Mouse (Mus musculus) brain, embryonic 18.5 days (tissue): ENCODE data around the gene Nup214.
A peak's percentile ranks its signal among the peaks of the same experiment; 100 is the strongest.

Experiments used
- DNase-seq: peaks from one replicate; pipeline ENCODE4 v3.0.0-alpha.2; 2012; ENCODE audit warnings: low read depth, low spot score

Gene Nup214

DNA sequence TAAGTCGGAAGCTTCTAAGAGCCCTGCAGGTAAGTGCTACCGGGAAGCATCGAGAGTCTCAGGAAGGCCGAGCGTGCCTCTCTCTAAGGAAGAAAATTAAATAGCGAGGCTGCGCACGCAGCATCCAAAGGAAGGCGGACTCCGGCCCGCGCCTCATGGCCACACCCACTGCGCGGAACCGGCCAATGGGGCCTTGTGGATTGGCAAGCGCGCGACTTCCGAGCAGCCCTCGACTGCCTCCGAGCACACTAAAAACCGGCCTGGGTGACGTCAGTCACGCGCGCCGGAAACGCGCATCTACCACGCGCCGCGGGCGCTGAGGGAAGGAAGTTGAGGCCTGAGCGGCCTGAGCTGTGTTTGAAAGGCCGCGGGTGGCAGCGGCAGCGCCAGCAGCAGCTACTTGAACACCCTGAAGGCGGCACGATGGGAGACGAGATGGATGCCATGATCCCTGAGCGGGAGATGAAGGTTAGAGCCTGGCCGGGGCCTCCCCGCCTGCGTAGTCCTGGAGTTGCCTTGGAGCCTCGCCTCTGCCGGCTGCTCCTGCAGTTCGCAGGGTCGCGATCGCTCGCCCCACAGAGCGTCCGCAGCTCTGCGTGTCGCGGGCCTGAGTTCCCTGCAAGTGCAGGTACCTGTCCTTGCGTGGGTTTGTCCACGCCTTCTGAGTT is at the start of gene Nup214:
Gene Nup214 (plus strand): TSS at position 296 of the 668 bp plus-strand sequence.
- DNase-seq = peak; percentile 97

DNA sequence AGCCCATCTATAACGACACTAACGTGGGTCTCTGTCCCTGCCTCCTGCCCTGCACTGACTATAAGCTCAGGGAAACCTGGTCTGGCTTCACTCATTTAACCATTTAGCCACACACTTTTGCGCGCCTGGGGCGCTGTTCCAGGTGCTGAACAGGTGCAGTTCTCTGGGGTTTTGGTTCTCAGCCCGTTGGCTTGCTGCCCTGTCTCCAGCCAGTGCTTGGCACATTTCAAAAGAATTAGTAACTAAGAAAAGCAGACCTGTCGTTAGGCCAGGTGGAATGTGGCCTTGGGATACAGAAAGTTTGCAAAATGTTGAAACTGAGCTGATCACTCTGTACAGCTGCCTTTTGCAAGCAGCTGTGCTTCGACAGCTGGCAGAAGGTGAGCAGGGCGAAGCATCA is 49.4 kb upstream of the Nup214 start:
- DNase-seq = no peak

DNA sequence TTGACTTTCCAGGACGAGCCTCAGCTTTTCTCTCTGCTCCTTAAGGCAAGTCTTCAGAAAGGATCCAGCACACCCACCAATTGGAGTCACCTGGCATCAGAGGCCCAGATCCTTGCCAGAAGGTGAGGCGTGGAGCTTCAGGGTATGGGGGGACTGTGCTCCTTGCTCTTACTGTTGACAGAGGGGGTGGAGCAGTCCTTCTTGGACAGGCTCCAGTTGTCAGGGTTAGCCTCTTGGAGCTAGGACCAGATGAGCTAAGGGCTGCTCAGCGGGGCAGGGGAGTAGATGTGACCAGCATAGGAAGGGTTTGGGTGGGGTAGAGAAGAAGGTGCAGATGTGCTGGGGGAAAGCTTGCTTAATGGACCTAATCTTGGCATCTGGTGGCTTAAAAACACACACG is 48.3 kb upstream of the Nup214 start:
- no peak for DNase-seq

DNA sequence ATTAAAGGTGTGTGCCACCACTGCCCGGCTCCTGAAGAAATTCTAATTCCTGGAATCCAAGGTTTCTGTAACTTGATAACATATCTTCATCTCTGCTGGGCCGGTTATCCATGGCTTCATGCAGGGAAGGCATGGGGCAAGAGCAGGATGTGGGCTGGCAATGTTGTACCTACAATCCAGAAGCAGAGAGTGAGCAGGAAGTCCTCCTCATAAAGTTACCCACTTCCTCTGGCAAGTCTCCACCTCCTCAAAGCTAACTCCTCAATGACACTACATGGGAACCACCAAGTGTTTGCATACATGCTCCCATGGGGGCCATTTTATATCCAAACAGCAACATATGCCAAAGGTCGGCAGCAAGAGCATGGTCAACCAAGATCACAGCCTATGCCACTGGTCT is 44.6 kb upstream of the Nup214 start:
- no peak for DNase-seq

DNA sequence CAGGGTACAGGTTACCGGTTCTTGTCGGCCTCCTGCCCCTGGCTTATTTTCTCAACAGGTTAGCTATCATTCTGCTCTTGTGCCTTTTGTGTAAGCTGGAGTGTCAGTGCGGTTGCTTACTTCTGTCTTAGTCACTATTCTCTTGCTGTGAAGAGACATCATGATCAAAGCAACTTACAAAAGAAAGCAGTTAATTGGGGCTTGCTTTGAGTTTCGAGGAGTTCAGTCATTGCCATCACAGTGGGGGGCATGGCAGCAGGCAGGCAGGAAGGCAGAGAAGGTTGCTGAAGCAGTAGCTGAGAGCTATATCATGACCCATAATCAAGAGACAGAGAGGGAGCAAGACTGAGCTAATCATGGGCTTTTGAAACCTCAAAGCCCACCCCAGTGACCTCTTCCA is 39.7 kb upstream of the Nup214 start:
- DNase-seq = no peak

DNA sequence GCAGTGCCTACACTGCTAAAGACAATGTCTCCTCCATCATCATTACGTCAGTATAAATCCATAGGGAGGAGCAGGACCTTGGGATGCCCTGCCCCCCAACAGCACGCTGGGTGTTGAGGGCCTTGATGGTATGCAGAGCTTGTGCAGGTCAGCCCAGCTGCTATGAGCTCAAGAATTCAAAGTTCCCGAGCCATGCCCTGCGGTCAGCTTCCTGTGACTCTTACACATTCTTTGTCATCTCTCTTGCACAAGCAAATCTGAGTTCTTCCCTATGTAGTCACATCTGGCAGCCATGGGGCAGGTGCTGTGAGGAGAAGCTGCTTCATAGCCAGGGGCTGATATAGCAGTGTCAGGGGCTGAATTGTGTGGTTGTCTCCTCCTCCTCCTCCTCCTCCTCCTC is 39.2 kb upstream of the Nup214 start:
- DNase-seq = no peak

DNA sequence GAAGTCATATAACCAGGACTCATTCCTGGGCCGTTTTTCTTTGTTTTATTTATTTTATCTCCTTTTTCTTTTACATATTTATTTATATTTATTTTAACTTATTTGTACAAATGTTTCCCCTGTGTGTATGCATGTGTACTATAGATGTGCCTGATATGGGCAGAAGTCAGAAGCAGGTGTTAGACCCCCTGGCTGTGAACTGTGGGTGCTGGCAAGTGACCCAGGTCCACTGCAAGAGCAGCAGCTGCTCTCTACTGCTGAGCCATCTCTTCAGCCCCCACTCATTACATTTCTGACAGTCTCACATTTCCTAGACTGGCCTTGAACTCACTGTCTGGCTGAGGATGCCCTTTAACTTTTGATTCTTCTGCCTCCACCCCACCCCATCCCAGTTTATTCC is 35.9 kb upstream of the Nup214 start:
- DNase-seq = no peak

DNA sequence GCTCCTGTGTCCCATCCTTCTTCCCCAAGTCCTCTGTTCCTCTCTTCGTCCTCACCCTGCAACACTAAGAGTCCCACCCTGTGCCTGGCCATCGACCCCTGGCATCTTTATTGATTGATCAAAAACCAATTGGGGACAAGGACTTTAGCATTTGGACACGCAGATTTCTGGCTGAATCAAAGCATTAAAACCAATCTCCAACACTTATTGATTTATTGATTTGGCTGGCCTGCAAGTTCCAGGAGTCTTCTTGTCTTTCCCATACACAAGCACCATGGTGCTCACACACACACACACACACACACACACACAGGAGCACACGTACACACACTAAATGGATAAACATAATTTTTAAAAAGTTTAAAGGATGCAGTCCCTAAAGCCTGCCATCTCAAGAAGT is 31.2 kb upstream of the Nup214 start:
- DNase-seq = no peak

DNA sequence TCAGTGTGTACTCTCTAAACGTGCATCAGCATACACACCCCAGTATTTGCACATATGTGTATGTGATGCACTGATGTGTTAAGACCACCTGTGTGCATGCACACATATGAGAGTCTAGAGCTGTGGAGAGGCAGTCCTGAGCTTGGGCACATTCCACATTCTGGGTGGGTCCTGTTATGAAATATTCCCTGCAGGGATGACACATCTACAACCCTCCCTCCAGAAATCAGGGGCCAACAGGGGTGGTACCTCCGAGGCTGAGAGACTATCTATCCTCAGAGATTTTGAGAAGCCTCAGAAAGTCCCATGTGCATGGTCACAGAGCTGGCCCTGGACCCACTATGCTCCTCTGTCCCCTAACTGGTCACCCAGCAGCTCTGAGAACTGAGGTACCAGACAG is 28.7 kb upstream of the Nup214 start:
- DNase-seq = no peak

DNA sequence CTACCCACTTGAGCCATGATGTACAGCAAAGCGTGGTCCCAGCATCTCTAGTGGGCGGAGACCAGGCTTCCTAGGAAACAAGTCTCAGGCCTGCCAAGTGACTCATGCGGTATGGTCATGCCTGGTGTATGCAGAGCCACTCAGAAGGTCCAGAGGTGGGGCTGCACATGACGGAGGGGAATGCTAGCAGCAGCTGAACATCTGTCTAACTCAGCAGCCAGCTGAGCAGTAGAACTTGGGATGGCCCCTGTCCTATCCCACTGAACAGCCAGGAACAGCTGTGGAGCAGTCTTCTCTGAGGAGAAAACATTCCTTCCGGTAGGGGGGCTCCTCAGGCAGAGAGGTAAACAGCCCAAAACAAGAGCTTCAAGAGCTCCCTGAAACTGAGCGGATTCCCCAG is 25.8 kb upstream of the Nup214 start:
- no peak for DNase-seq

DNA sequence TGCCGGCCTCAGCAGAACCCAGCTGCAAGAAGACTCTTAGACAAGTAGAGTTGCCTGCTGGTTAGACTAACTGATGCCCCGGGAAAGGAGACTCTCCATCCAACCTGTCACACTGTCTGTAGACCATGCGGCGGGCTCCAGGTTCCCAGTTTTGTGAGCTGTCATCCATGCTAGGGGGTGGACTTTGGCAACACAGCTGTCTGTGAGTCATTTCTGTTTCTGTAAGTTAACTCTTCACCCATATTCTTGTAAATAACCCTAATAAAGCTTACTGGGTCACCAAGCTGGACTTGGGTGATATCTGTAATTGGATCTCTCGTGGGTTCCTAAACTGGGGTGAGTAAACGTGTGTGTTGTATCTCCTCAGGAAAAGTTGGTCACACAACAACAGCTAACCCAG is 25.4 kb upstream of the Nup214 start:
- no peak for DNase-seq

DNA sequence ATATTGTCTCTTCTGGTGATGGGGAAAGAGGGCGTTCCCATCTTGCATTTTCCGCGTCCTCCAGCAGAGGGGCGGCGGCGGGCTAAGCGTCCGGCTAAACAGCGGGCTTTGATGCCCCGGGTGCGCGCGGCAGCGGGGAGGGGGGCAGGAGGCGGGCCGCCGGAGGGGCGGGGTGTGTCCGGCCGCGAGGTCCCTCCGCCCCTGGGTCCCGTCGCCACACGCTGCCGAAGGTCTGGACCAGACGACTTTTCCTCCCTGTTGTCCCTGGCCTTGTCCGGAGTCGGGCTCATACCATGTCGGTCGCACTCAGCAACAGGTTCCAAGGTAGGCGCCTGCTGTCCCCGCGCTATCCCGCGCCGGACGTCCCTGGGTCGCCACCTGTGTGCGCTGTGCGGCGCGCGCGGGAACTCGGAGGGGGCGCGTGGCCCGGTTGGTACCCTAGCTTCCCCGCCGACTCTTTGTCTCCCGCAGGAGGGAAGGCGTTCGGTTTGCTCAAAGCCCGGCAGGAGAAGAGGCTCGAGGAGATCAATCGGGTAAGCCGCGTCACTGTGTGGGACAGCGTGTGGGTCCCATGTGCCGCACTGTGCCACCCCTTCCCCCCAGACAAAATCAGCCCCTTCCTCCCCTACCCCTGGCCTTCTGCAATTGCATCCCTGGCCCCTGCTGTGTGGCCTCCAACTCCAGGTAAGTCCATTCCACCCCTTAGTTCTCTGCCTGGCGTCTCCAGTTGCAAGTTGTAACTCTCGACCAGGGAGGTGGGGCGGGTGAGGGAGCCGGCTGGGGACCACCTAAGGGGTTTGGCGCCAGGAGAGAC is 24.0 kb upstream of the Nup214 start, which contains the start of gene Aif1l:
Gene Aif1l (plus strand): TSS at position 82 of the 814 bp plus-strand sequence.
- no peak for DNase-seq

DNA sequence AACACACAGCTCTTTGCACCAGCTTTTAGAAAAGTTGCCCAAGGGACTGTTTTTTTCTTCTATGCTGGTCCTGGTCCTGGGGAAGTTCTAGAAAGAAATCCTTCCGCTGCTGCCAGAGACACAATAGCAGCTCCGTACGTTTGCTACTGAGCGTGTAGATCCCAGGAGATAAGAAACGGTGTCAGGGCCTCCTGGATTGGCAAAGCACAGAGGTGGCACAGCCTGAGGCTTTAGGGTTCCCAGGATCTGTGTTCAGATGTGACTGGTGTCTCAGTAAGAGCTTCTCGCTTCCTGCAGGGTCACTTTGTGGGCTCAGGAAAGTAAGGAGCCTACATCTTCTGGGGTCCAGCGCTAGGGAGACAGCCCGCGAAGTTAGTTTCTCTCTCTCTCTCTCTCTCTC is 23.3 kb upstream of the Nup214 start:
- no peak for DNase-seq

DNA sequence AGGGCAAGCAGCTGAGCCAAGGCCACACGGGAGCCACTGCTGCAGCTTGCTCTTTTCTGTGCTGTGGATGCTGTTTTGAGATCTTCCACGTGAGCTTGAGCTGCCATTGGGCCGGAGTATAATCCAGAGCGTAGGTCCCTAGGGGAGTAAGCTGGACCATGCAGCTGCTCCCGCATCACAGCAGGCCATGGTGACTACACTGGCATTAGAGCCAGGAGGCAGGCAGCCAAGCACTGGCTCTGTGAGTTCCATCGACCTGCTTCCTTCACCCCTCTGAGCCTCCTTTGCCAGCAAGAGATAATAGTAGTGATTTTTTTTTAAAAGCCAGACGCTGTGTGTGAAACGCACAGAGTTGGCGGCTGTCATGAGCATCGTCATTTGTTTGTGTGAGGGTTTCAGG is 22.0 kb upstream of the Nup214 start:
- no peak for DNase-seq

DNA sequence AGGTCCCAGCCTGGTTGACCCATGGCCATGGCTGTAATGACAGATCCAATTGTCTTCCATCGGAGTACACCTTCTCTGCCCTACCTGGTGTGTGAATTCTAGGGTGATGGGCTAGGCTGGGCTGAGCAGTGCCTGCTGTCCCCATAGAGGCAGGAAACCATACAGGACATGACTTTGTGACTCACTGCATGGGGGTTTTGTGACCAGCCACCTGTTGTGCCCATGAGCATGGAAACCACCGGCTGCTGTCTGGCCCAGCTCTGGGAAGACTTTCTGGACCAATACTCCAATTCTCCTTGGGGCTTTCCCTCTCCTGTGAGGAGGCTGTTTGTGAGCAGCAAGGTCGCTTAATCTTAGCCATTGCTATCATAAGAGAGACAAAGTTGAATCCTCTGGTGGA is 21.5 kb upstream of the Nup214 start:
- no peak for DNase-seq

DNA sequence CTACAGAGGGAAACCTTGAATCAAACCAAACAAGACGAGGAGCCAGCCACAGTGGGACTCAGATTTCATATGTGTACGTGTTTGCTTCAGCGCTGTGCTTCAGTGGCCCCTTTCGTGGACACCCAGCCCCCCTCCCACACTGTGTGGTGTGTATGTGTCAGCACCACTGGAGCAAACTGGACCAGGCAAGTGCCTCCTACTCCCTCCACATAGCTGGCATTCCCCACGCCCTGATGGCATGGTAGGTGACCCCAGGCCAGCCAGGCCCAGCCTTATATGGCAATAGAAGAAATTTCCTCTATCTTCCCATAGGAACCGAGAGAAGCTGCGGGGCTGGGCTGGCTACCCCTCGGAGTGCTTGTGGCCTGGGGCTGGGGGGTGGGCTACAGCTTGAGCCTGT is 20.5 kb upstream of the Nup214 start:
- DNase-seq = no peak

DNA sequence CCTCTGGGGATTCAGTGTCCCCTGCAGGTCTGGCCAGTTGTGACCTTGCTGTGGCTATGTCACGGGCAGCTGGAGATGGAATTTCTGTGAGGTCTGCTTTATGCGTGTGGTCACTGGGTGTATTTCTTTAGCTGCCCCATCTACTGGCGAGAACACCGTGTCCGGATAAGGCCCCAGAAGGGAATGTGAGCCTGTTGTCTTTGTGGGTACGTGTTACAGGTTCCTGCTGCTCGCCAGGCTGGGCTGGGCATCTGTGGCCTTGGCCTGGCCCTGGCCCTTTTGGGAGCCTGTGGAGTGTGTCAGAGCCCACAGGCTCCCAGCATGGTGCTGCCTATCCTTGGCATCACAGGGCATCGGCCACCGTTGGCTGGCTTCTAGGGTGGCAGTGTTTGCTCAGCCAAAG is 19.5 kb upstream of the Nup214 start:
- DNase-seq = no peak

DNA sequence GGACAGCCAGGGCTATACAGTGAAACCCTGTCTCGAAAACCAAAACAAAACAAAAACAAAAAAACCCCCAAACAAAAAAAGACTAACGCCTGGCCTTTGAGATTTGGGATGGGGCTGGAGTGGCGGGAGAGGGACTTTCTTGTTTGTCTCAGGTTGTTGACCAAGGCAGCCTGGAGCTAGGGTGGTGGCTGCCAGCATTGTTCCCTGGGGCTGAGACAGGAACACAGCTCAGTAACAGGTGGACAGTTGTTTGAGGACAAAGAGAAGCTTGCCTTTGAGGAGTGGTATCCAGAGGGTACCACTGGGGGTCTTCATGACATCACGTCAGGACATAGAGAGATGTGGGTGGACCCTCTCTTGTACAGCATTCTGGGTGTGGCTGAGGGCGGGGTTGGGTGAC is 18.6 kb upstream of the Nup214 start:
- DNase-seq = no peak

DNA sequence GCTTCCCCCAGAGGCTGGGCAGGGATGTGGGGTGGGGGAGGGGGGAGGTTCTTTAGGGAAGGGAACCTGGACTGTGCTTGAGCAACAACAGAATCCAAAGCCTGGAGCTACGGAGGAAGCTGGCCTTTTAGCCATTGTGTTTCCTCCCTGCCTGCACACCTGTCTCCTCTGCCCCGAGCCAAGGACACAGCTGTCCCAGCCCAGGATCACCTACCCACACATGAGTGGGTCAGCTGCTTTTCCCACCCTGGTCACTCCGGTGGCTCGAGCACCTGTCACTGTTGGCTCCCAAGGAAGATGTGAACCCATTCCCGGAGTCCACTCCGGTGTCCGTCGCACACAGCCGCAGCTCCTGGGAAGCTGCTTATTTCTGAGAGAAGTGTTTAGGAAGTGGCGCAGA is 17.0 kb upstream of the Nup214 start:
- no peak for DNase-seq

DNA sequence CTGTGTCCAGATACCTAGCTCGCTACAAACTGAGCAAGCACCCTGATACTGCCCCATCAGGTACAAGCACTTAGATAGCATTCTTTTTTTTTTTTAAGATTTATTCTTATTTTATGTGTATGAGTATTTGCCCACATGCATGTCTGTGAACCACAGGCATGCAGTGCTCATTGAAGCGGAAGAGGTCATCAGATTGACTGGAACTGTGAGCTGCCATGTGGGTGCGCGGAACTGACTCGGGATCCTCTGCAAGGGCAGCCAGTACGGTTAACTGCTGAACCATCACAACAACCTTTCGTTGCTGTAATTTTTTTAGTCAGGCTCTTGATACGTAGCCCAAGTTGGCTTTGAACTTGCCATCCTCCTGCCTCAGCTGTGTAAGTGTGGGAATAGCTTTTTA is 13.2 kb upstream of the Nup214 start:
- no peak for DNase-seq

DNA sequence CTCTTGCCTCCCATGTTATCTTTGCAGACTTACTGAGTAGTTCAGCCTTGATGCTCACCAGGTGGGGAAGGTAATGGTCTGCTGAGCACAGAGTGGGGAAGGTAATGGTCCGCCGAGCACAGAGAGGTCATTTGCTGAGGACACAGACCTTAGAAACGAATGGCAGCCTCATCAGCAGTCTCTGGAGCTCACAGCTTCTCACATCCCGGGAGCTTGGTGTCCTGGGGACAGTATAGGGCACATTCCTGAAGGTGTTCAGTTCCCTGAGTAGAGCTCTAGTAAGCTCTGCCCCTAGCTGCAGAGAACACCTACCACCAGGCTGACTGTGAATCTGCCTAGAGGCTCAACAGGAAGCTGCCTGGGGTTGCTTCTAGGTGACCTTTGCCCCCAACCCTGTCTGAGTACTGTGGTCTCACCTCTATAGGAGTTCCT is 12.4 kb upstream of the Nup214 start:
- DNase-seq = no peak

DNA sequence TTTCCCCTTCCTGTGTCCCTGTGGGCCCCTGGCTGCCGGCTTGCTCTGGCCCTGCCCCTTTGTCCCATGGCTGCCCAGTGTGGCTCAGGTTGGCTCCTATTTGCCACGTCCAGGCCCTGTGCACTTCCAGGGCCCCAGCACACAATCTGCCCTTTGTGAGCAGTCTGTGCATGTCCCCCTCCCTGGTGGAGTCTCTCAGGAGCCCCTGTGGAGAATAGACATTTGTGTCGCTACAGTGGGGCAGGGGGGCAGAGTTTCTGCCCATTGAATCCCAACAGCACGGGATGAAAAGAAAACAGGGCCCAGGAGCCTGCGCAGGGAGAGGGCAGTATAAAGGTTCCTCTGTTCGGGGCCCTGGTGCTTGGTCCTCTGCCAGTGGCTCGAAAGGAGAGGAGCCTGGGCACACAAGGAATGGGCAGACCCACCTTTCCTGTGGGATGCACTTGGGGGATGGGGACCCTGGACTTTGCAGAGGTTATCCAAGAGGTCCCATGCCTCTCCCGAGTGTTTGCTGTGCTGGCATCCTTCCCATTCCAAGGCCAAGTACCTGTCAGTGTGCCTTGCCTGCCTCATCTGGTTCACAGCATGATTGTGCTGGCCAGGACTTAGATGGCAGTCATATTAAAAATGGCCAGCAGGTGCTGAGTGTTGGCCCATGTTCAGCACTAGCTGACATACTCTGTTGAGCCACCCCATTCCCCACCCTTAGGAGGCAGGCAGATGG is 11.6 kb upstream of the Nup214 start:
- DNase-seq = peak; percentile 63

DNA sequence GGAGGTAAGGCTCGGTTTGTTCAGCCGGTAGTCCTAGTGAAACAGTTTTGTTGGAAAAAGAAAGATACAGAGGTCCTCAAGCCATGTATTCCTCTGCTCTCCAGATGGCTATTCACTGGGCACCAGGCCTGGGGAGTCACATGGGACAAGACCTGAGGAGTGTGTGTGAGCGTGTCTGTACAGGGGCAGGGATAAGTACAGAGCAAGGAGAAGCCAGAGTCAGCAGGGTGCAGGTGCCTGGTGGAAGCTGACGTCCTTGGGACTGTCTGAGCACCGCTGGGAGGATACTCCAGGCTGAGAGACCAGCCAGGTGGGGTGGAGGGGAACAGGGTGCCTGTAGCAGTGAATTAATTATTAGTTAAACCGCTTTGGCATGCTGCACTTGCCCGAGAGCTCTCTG is 10.7 kb upstream of the Nup214 start:
- no peak for DNase-seq
